Mouse (Mus musculus): ENCODE data around the gene Ptgis.

DNA sequence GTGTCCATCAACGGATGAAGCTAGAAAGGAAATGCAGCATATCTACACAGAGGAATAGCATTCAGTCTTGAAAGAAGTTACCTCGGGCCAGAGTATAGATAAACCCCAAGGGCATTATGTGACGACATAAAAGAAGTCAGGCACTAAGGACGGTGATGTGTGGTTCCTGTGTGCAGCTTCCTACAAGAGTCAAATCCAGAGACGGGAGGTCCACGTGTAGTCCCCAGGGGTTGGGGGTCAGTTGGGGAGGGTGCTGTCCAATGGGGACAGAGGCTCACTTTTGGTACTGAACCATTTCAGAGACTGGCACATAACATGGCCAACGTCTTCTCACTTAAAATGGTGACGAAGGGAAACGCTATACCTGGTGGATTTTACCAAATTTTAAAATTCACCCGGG lies 61.1 kb downstream of the Ptgis start:
- no peak for TF ChIP-seq CTCF (IDR thresholded peaks at IDR 0.05)
- no peak for TF ChIP-seq POLR2A (IDR thresholded peaks at IDR 0.05; ENCODE audit: insufficient read depth, low read depth, low read length)
